Mouse (Mus musculus): ENCODE results near the gene Cyp4a14.
"Not testable (repeated sequence)": the region's sequence is repeated elsewhere in the genome, so short reads cannot be mapped to it uniquely, and the experiment has no call there.

Gene Cyp4a14

GRCm38 (mm10) chr4:115496001-115496400, at the start of gene Cyp4a14:
Gene Cyp4a14 (minus strand): TSS chr4:115496142.
- DNase-seq (ENCODE audit: low read depth in 1 of 2, low spot score in 2 of 2): no peak

DNA sequence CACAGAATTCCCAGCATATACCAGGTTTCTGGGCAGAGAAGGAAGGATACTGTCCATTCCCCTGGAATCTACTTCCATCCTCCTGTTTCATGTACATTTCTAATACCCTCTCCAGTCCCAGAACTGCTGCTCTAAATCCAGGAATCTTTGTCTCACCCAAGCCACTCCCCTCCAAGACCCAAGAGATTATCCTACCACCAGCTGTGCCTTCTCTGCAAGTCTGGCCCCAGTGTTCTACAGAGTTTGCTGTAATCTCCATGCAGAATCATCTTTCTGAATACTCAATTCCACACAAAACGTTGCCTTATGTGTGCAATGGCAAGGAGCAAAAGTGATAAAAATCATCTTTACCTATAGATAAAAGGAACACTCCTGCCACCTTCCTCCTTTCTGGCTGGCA, 49.2 kb upstream of the Cyp4a14 start:
- DNase-seq (ENCODE audit: low read depth in 1 of 2, low spot score in 2 of 2): no peak

GRCm38 (mm10) chr4:115521766-115522165, 25.8 kb upstream of the Cyp4a14 start:
- no peak for DNase-seq (ENCODE audit: low read depth in 1 of 2, low spot score in 2 of 2)

GRCm38 (mm10) chr4:115519444-115519843, 23.5 kb upstream of the Cyp4a14 start:
- DNase-seq (ENCODE audit: low read depth in 1 of 2, low spot score in 2 of 2): no peak

DNA sequence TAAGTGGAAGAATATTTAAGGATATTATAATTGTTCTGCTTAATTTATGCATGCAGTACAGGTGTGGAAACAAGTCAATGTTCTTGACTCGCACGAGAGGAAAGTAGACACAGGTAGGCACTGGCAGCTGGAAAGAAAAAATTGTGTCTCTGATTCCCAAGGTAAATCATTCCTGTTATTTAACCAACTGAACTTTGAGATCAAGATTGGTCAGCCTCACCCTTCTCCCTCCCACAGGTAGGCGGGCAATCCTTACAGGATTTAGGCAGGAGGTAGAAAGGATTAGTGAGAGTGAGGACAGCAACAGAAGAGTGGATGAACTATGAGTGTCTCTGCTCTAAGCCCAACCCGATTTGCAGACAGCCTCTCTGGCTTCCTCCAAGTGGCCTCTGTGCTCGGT, 22.1 kb upstream of the Cyp4a14 start, which contains the start of gene Cyp4a10:
Gene Cyp4a10, plus strand, starts transcription at position 265 of the 400 bp plus-strand sequence.
- DNase-seq (ENCODE audit: low read depth in 1 of 2, low spot score in 2 of 2): not testable (repeated sequence)

- not testable (repeated sequence) for DNase-seq (ENCODE audit: low read depth in 1 of 2, low spot score in 2 of 2)
These were observed 18.0 kb upstream of the Cyp4a14 start for GRCm38 (mm10) chr4:115513964-115514363.

- no peak for DNase-seq (ENCODE audit: low read depth in 1 of 2, low spot score in 2 of 2)
These were observed 1.5 kb upstream of the Cyp4a14 start for GRCm38 (mm10) chr4:115497466-115497865.

DNA sequence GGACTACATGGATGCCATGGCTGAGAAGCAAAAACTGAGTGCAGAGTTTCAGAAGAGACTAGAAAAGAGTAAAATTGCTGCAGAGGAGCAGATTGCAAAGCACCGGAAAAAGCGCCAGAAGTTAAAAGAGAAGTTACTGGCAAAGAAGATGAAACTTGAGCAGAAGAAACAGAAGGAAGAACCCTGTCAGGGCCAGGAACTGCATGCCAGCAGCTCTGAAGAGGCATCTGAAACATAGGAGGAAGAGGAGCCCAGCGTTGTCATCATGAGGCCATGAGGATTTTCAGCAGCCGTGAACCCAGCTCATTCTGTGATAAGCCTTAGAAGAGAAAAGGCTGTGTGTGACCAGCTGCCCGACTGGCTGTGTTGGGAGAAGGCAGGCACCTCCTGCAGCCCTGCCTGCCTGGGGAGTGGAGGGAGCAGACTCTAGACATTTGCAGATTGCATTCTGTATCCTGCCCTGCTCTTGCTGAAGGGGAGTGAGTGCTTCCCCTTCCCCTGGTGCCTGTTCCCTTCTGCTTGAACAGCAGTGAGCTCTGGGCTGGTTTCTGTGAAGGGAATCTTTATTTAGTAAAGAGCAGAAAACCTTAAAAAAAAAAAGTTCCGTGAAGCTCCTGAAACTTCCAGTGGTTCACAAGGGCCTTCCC, 14.8 kb downstream of the Cyp4a14 start:
- no peak for DNase-seq (ENCODE audit: low read depth in 1 of 2, low spot score in 2 of 2)

- DNase-seq (ENCODE audit: low read depth in 1 of 2, low spot score in 2 of 2): not testable (repeated sequence)
These were observed 19.9 kb downstream of the Cyp4a14 start for GRCm38 (mm10) chr4:115476051-115476450.

GRCm38 (mm10) chr4:115473585-115473984, 22.4 kb downstream of the Cyp4a14 start:
- not testable (repeated sequence) for DNase-seq (ENCODE audit: low read depth in 1 of 2, low spot score in 2 of 2)

DNA sequence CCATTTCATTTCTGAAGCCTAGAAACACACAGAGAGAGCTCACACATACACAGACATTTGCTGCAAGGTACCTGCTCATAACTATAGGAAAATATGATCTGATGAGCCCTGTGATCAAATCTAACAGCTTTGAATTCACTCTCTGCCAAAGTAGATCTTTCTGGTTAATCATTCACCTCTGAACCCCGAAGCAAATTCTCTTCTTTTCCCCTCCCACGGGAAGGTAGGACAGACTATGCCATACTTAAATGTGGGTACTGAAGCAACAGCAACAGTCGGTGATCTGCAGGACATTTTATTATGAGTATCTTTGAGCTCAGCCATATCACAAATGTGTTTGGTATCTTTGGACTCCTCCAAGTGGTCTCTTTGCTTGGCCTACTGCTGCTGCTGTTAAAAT, 43.6 kb downstream of the Cyp4a14 start, which contains the start of gene Cyp4a30b:
Gene Cyp4a30b, plus strand, starts transcription at position 301 of the 400 bp plus-strand sequence.
- DNase-seq (ENCODE audit: low read depth in 1 of 2, low spot score in 2 of 2): no peak

- no peak for DNase-seq (ENCODE audit: low read depth in 1 of 2, low spot score in 2 of 2)
These were observed 45.3 kb downstream of the Cyp4a14 start for GRCm38 (mm10) chr4:115450577-115451137.
